Mouse (Mus musculus): ENCODE results near the gene Nlrp6.
"Not testable (repeated sequence)": the region's sequence is repeated elsewhere in the genome, so short reads cannot be mapped to it uniquely, and the experiment has no call there.

Nlrp6 gene

DNA sequence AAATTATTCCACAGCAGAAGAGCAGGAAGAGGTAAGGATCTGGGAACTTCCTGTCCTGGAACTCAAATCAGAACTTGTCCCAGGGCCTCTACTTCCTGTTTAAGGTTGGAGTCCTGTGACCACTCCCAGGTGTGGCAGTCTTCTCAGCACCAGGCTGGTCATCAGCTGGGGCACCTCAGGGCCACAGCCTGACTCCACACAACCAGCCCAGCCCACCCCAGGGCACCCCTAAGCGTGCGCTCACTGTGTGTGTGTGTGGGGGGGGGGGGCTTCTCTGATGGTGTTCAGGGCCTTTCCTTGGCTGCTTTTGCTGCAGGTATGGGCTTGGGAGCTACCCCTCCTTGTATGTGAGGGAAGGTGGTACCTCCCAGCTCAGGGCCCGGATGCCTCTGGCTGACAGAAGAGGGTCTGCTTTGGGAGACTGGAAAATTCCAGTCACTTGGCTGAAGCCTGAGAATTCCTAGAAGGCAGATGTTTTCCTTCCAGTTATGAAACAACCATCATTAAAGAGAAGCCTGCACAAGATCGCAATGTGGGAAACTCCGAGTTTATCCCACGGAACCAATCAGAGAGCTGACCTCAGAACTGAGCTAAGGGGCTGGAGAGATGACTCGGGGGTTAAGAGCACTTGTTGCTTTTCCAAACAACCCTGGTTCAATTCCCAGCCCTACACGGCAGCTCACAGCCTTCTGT is 50.9 kb downstream of the Nlrp6 start:
- no peak for DNase-seq (ENCODE audit: extremely low spot score, low read depth, low spot score)

DNA sequence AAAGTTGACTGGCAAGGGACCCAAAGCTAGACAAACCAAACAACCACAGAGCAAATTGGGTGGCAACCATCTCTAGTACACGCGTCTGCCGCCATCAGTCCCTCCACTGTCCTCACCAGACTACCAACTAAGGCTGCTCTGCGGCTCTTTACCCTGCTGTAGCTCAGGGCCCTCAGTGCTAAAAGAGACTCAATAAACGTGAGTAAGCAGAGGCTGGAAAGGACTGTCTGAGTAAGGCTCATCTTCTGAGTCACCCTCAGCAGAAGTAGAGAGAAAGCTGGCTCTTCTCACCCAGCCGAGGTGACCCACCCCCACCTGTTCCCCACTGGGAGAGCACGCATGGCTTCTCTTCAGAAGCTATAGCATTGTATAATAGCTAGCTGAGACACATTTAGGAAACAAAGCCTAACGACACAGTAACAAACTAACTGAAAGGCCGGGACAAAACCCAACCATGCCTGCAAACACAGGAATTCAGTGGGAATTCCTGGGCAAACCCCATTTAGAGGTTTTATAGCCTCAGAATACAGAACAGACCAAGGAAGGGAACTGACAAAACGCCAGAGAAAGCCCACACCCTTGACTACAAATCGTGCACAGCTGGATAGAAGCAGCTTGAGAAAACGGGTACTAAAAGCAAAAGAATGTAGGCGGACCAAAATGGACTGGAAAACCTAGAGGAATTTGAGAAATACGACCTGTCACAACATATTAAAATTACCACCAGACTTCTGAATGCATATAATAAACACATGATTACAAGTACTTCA is 52.9 kb downstream of the Nlrp6 start:
- no peak for DNase-seq (ENCODE audit: extremely low spot score, low read depth, low spot score)

DNA sequence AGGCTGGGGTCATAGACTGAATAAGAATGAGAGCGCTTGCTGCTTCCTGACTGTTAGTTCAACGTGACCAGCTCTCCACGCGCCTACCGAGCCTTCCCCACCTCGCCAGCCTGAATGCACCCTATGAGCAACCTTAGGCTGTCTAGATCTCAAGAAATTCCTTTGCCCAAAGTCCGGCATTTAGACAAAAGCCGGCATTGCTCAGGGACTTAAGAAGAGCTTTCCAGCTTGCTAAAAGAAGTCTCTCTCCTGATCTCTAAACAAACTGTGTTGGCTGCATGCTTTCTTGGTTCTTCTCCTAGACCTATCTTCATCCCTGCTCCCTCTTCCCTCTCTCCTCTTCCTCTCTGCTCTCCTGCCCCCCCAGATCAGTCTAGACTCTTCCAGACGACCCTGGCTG is 54.2 kb downstream of the Nlrp6 start:
- no peak for DNase-seq (ENCODE audit: extremely low spot score, low read depth, low spot score)

DNA sequence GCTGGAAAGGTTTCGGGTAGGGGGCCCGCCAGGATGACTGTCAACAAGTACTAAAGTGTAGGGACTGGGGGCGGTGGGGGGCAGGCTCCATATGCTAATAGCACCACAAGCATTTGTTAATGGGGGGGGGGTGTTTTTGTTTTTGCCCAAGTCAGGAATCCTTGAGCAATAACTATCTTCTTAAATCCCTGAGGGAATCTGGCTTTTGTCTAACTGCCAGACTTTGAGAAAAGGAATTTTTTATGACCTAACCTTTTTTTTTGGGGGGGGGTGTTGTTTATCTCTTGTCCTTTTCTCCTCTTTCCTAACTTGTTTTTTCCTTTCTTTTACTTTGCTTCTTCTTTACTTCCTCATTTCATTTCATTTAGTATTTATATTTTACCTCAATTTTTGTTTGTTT is 54.8 kb downstream of the Nlrp6 start:
- no peak for DNase-seq (ENCODE audit: extremely low spot score, low read depth, low spot score)

DNA sequence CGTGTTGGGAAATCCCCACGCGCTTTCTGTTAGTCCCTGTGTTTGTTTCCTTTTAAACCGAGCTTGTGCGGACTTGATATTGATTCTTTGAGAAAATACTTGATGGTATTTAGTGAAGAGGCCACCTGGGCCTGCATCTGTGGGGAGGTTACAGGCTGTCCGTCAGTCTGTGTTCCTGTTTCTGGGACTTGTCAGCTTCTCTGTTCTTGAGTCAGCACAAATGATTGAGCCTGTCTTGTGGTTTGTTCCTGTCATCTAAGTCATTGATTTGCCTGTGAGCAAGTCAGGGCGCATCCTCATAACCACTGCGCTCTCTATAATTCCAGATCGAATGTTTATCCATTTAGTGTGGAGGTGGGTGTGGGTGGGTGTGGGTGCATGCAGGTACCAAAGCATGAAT is 56.0 kb downstream of the Nlrp6 start:
- not testable (repeated sequence) for DNase-seq (ENCODE audit: extremely low spot score, low read depth, low spot score)

Data from hindlimb bud, embryonic 11.5 days (tissue).